Mouse (Mus musculus): ENCODE data around the gene Mmp21. TPM values are rescaled to one million over a fixed set of nuclear protein-coding genes. Genes with fewer than 3 reads are reported as not detected.

Mmp21 gene
- polyA plus RNA-seq, 1 experiment: not detected

DNA sequence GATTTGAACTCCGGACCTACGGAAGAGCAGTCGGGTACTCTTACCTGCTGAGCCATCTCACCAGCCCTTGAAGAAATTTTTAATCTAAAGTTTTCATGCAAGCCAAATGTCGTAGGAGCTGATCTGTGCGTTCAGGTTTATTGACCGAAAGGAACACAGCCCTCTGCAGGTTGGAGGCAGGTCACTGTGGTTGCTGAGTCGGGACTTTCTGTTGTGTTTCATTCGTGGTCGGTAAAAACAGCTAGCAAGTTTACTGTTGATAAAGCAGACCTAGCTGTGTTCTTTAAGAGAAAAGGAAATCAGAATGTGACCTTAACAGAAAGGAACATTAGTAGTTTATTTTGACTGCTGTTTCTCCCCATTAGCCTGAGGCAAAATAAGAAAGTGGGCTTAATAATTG lies 9.9 kb downstream of the Mmp21 start:
- 86% methylated on average over 9 of the region's 9 CpGs for WGBS
- no peak for DNase-seq (ENCODE audit: low read depth, low spot score)

GRCm38 (mm10) chr7:133669071-133669470 lies 10.8 kb downstream of the Mmp21 start:
- no peak for DNase-seq (ENCODE audit: low read depth, low spot score)
- 65% methylated on average over 1 of the region's 1 CpGs for WGBS

DNA sequence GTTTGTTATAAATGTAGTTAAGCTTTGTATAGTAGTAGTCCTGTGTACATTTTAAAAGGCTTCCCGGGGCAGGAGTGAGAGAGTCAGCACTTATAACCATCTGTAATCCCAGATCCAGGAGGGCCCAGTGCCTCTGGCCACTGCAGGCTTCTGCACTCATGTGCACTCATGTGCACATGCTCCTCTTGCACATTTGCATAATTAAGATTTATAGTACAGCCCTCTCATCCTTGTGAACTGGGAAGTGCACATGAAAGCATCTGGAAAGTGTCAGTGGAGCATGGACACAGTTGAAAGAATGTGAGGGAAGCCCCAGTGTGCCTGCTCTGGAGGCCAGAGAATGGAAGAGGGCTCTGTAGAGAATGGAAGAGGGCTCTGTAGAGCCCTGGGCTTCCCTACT lies 17.4 kb downstream of the Mmp21 start:
- WGBS: 91% methylated on average over 1 of the region's 1 CpGs
- no peak for DNase-seq (ENCODE audit: low read depth, low spot score)

DNA sequence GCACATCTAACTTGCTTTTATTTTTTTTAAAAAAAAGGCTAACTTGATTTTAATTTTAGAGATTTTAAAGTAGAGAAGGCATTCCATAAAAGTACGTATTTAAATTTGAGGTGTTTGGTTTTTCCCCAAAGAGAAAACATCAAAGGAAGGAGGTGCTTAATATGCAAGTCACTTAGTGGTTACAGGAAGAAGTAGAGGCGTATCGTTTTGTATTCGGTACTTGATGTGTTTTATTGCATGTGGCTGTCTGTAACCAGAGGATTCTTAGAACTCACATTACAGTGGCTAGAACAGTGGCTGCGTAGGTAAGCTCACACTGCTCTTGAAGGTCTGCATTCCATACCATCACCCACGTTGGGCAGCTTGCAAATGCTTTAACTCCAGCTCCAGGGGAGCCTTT lies 34.1 kb downstream of the Mmp21 start:
- 87% methylated on average over 6 of the region's 6 CpGs for WGBS
- no peak for DNase-seq (ENCODE audit: low read depth, low spot score)

DNA sequence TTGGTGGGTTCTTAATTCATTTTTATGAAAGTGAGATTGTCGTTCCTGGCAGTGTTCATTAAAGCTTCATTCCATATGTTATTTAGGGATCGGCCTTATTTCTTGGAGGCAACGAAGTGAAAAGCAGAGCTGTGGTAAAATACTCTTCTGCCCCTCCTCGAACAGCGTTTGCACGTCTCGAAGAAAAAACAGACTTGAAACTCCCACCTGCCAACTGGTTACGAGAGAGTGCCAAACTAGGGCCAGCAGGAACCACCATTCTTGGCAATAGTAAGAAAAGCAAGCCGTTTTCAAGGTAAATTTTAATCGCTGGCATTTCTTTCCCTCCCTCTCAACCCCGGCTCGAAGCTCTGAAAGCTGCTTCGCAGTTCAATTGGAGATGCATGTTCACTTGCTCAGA lies 41.0 kb downstream of the Mmp21 start:
- 85% methylated on average over 13 of the region's 13 CpGs for WGBS
- no peak for DNase-seq (ENCODE audit: low read depth, low spot score)

DNA sequence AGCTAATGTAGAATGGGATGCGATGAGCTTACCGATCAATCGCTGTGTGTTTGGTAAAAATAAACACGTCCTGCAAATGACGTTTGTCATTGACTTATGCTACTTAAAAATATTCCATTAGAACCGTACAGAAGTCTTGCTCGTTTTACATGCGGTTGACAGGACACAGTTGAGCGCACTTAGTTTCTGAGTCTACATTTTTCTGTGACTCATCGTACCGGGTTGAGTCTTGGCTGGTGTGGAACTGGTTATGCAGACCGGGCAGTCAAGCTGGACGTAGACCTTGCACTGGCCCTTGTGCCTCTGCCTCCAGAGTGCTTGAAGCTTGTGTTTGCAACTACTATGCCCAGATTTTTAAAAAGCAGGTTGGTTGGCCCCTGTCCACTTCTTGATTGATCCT lies 41.6 kb downstream of the Mmp21 start:
- under 1% methylated on average over 13 of the region's 13 CpGs for WGBS
- no peak for DNase-seq (ENCODE audit: low read depth, low spot score)

DNA sequence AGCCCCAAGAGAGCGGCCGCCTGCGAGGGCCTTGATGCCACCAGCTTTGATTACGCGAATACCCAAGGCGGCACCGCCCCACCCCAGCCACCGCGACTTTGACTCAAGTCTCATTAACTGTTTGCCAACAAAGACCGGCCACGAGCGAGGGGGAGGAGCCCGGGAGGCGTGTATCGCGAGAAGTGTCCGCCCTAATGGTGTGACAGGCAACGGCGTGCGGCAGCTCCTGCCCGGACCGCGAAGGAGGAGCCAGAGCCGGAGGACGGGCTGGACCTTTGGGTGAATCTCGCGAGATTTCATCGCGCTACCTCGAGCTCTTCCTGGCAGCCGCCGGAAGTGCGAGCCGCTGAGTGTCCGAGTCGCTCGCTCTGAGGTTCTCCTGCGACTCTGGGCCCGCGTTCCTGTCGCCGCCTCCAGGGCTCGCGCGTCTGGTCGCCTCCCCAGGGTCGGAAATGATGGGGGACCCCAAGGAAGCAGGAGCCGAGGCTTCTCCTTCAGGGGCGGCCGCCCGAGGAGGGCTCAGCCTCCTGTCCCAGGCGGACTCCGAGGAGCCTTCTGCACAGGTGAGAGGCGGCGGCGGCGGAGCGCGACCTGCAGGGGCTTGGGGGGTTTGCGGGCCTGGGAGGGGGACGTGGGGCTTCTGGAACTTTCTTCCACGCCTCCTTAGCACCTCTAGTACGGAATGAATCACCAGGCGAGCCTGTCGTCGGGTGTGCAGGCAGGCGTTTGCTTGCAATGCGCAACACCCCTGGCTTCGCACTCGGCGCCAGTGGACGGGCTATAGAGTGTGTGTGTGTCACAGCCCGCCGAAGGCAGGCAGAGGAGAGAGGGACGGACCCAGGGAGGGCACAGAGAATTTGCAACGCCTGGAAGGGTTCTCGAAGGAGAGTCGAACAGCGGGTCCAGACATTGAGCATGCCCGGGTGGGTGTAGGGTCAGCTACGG lies 42.2 kb downstream of the Mmp21 start, which contains the start of gene Edrf1:
TSS of gene Edrf1 (plus strand) at position 183 of the 945 bp plus-strand sequence.
- WGBS: under 1% methylated on average over 81 of the region's 81 CpGs
- peak; percentile 96 for DNase-seq (ENCODE audit: low read depth, low spot score)

- WGBS: 1% methylated on average over 21 of the region's 21 CpGs
- peak; percentile 44 for DNase-seq (ENCODE audit: low read depth, low spot score)
These were observed 43.0 kb downstream of the Mmp21 start for GRCm38 (mm10) chr7:133636738-133637352.

DNA sequence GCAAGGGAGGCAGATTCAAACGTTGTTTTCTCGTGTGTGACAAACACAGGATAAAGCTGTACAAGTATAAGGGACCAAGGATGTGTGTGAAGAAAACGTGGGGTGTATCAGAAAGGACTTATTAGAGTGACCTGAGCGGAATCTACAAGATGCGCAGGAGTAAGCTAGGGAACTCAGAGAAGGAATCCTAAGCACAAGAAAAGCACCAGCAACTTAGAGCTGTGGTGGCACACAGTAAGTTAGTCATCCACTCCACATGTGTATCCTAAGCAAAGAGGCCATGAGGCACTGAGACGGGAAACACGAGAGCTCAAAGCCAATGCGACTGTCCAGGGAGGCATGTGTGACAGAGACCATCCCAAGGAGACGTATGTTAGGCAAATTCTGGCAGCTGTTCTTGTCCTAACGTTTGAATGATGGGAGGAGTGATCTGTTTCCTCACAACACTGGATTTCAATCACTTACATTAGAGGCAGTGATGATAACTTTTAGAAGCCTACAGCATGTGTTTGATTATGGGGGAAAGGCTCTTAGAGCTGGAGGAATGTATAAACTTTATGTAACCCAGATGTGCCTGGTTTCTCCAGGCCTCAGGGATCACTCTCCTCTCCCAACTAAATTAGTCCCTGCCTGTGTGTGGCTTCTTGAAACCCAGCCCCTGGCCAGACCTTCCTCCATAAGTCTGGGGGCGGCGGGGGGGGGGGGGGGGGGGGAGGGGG lies 44.8 kb downstream of the Mmp21 start:
- 56% methylated on average over 10 of the region's 12 CpGs for WGBS
- DNase-seq (ENCODE audit: low read depth, low spot score): no peak

DNA sequence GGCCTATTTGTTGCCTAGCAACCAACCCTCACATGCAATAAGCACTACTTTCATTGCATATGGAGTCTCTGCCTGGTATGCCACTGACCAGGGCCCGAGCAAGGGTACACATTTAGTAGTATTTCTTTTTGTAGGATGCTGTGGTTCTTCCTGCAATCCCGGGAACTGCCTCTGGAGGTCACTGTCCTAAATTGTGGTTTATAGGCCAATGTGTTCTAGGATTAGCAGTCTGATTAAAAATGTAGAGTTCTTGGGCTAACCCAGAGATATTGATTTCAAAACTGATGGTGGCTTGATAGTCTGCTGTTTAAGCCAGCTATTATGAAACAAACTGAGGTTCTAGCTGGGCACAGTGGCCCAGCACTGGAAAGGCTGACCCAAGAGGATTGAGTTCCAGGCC lies 47.4 kb downstream of the Mmp21 start:
- 9% methylated on average over 2 of the region's 2 CpGs for WGBS
- no peak for DNase-seq (ENCODE audit: low read depth, low spot score)

- no peak for DNase-seq (ENCODE audit: low read depth, low spot score)
- WGBS: 62% methylated on average over 5 of the region's 5 CpGs
These were observed 49.0 kb downstream of the Mmp21 start for GRCm38 (mm10) chr7:133630821-133631220.

DNA sequence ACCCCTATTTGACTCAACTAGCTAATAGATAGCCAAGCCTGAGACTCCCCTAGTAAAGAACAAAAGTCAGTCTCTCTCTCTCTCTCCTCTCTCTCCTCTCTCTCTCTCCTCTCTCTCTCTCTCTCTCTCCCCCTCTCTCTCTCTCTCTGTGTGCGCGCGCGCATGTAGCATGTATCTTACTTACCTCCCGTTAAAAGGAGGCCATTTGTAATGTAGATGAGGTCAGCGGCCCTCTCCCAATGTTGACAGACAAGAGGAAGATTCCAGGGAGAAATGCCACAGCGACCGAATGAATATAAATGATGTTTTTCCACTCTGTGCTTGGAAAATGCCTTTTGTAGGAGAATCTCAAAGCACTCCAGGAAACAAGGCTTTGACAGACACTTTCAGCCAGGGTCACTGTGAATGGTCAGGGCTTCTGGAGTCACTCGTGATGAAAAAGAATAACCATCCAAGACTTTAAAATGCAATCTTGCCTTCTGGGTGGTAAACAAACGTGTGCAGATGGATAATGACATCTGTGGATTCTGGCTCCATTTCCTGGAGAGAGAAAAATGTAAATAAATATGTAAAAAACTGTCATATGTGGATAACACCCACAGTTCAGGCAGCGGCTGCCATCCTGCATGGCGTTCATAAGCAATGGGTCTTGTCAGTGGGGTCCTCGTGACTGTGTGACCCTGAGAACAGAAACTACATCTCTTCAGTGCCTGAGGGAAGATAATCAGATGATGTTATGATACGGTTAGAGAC lies 52.5 kb downstream of the Mmp21 start:
- 58% methylated on average over 14 of the region's 14 CpGs for WGBS
- no peak for DNase-seq (ENCODE audit: low read depth, low spot score)

Other genes starting within 250 kb of the Mmp21 start
- gene Tex36, start 77.9 kb downstream of the Mmp21 start, polyA plus RNA-seq (2012; rRNA removed): not detected in 2 replicates
- 9.2 TPM in 2 replicates for gene Edrf1, start 42.5 kb downstream of the Mmp21 start, polyA plus RNA-seq (2012; rRNA removed)
- 29.9 and 33.8 TPM in 2 replicates for gene Bccip, start 29.3 kb upstream of the Mmp21 start, polyA plus RNA-seq (2012; rRNA removed)
- gene Uros, start 30.0 kb upstream of the Mmp21 start, polyA plus RNA-seq (2012; rRNA removed): 15.0 and 16.5 TPM in 2 replicates
- 0.04 TPM in 1 of 2 replicates, not detected in the other for gene Fank1, start 96.8 kb upstream of the Mmp21 start, polyA plus RNA-seq (2012; rRNA removed)
- gene Dhx32, start 102.7 kb upstream of the Mmp21 start, polyA plus RNA-seq (2012; rRNA removed): 35.9 and 42.9 TPM in 2 replicates

Measured in large intestine, adult 2 months (tissue).